Mouse (Mus musculus): ENCODE results near the gene Gria3. TPM values are rescaled to one million over a fixed set of nuclear protein-coding genes. Genes with fewer than 3 reads are reported as not detected.

Gene Gria3
- polyA plus RNA-seq, 1 experiment from 2014 or later = 4.1 TPM

DNA sequence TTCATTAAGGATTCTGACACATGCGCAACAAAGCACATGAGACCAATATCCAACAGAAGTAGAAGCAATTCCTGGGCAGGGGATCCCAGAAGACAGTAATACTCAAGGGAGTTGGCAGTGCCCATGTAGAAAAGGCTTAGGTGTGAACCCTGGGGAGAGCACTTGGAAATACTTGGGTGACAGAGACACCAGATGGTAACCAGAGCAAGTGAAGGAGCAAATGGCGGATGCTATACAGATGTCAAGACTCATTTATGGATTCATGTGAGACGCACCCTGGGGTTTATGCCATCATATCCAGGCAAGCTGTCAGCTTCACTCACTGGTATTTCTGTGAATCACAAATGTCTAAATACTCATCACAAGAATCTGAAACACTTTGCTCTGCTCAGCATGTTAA lies 187.0 kb downstream of the Gria3 start:
- WGBS = 95% methylated on average over 3 of the region's 3 CpGs
- Histone ChIP-seq H3K9me3 (no peaks in the 10 kb centered on the region), H3K4me3 (replicated peaks) (no peak overlapping the region), H3K9ac (no peak overlapping the region), H3K27ac (no peak overlapping the region), H3K36me3 (replicated peaks) (no peaks in the 10 kb centered on the region), H3K4me2 (no peak overlapping the region), H3K4me1 (no peaks in the 10 kb centered on the region), H3K27me3 (no peaks in the 10 kb centered on the region)
- no peak for ATAC-seq (ENCODE audit: low FRiP score)

DNA sequence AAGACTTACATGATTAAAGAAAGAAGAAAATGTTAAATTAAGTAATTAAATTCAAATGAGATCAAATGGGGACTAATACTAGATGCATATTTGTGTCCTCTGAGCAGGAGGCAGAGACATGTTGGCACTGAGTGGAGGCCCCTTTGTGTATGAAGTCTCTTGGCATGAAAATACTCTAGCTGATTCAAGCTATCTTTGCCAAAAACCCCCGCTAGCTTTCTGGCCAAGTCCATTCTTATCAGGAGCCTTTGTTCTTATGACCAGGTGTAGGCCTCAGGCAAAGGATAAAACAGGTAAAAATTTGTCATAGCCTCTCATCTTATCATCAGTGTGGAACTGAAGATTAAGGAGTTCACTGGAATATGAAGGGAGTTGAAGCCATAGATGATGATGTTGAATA lies 206.5 kb downstream of the Gria3 start:
- WGBS = 90% methylated on average over 1 of the region's 1 CpGs
- H3K9ac ChIP-seq = no peak overlapping the region
- no peaks in the 10 kb centered on the region for H3K36me3 ChIP-seq (replicated peaks)
- H3K4me3 ChIP-seq (replicated peaks) = no peak overlapping the region
- no peak overlapping the region for H3K4me2 ChIP-seq
- H3K27me3 ChIP-seq = no peaks in the 10 kb centered on the region
- ATAC-seq (ENCODE audit: low FRiP score) = no peak
- no peaks in the 10 kb centered on the region for H3K9me3 ChIP-seq
- no peaks in the 10 kb centered on the region for H3K4me1 ChIP-seq
- H3K27ac ChIP-seq = no peak overlapping the region

DNA sequence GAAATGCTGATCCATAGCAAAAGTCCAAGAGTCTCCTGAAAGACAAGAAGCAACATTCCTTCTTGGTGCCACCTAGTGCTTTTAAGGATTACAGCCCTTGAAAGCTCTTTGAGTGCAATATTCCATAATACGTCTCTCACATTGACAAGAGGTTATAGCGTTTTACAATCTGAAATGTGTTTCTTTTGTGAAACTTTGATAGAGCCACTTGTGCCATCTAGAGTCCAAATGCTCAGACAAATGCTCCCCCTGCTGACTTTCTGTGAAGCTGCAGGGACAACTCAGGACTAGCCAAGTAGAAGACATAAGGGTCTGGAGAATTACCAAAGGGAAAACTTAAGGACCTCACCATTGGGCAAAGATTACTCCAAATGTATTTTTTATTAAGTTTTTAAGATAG lies 214.3 kb downstream of the Gria3 start:
- Histone ChIP-seq H3K36me3 (replicated peaks) (no peaks in the 10 kb centered on the region), H3K4me2 (no peak overlapping the region), H3K9ac (no peak overlapping the region), H3K27ac (no peak overlapping the region), H3K9me3 (no peaks in the 10 kb centered on the region), H3K4me1 (no peaks in the 10 kb centered on the region), H3K27me3 (no peaks in the 10 kb centered on the region), H3K4me3 (replicated peaks) (no peak overlapping the region)
- whole genome bisulfite sequencing = 44% methylated on average over 2 of the region's 2 CpGs
- ATAC-seq (ENCODE audit: low FRiP score) = no peak

DNA sequence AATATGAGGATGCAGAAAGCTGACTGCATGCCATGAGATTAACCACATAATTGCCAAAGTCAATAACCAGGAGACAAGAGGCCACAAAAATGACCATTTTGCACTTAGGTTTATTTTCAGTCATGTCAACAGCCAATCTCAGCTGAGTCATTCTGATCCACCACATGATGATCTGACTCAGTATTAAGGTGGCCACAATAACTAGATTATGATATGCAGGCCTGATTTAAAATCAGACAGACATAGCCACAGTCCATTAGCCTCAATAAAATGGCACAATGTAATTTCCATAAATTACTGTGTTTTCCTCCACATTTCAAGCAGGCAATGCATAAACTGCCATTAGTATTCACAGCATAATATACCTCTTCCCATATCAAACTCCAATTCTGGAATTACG lies 216.3 kb downstream of the Gria3 start:
- H3K27ac ChIP-seq = no peak overlapping the region
- H3K4me2 ChIP-seq = no peak overlapping the region
- H3K27me3 ChIP-seq = no peaks in the 10 kb centered on the region
- 92% methylated on average over 1 of the region's 1 CpGs for WGBS
- no peaks in the 10 kb centered on the region for H3K36me3 ChIP-seq (replicated peaks)
- H3K9me3 ChIP-seq = no peaks in the 10 kb centered on the region
- H3K9ac ChIP-seq = no peak overlapping the region
- H3K4me1 ChIP-seq = no peaks in the 10 kb centered on the region
- H3K4me3 ChIP-seq (replicated peaks) = no peak overlapping the region
- ATAC-seq (ENCODE audit: low FRiP score) = no peak

DNA sequence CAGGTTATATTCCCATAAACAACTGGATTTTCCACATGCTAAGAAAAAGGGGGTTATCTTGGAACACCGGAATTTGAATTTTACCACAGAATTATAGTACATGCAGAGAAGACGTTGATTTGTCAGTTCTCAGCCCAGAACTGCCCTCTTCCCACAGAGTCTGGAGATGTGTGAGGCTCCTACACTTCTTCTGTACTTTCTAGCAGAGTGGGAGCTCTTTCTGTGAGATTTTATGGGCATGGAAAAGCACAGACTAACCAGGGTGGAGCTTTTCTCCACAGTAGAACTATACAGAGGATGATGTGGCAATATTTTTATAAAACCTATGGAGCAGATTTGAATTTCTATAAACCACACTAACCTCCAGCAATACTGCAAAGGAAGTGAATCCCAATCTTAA lies 217.7 kb downstream of the Gria3 start:
- Histone ChIP-seq H3K9ac (no peak overlapping the region), H3K27me3 (no peaks in the 10 kb centered on the region), H3K4me1 (no peaks in the 10 kb centered on the region), H3K9me3 (no peaks in the 10 kb centered on the region), H3K27ac (no peak overlapping the region), H3K4me3 (replicated peaks) (no peak overlapping the region), H3K4me2 (no peak overlapping the region), H3K36me3 (replicated peaks) (no peaks in the 10 kb centered on the region)
- 87% methylated on average over 2 of the region's 2 CpGs for WGBS
- ATAC-seq (ENCODE audit: low FRiP score) = no peak

DNA sequence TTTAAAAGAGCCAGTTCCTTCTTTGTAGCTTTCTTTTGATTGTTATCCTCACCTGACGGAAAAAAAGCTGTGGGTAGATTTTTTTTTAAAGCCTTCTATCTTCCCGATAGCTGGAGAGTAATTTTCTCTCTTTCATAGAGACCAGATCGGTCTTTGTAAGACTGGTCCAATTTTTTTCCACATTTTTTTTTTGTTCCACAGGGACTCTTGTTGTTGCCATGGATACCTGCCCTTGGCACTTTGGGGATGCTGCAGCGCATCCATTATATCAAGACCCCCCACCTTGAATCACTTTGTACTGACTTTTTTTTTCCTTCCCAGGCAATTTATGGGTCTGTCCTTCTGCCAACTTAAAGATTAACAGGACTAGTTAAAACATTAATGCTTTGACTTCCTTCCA lies 232.9 kb downstream of the Gria3 start:
- Histone ChIP-seq H3K9me3 (no peaks in the 10 kb centered on the region), H3K27me3 (no peaks in the 10 kb centered on the region), H3K4me1 (no peaks in the 10 kb centered on the region), H3K27ac (no peak overlapping the region), H3K36me3 (replicated peaks) (no peaks in the 10 kb centered on the region), H3K4me3 (replicated peaks) (no peak overlapping the region), H3K4me2 (no peak overlapping the region), H3K9ac (no peak overlapping the region)
- no peak for ATAC-seq (ENCODE audit: low FRiP score)
- WGBS = 48% methylated on average over 4 of the region's 4 CpGs

DNA sequence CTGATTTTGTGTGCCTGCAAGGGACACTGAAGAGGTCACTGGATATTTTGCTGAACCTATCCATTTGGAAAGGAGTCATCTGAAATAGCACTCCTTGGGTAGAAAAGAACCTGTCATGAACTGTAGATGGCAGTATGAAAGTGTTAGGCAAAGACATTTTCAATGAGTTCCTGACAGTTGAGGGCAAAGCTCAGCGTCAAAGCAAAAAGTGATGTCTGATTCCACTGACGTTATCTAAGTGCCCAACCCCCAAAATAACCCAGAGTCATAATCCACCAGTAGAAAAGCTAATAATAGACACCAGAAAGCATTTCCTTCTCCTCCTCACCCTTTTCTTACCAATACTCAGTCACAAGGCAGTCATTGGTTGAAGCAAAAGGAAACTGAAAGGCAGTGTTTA lies 244.3 kb downstream of the Gria3 start:
- no peak overlapping the region for H3K4me3 ChIP-seq (replicated peaks)
- H3K27me3 ChIP-seq = no peaks in the 10 kb centered on the region
- no peaks in the 10 kb centered on the region for H3K9me3 ChIP-seq
- WGBS = 59% methylated on average over 2 of the region's 2 CpGs
- no peaks in the 10 kb centered on the region for H3K36me3 ChIP-seq (replicated peaks)
- no peak overlapping the region for H3K9ac ChIP-seq
- H3K4me2 ChIP-seq = no peak overlapping the region
- no peak for ATAC-seq (ENCODE audit: low FRiP score)
- no peak overlapping the region for H3K27ac ChIP-seq
- H3K4me1 ChIP-seq = no peaks in the 10 kb centered on the region

DNA sequence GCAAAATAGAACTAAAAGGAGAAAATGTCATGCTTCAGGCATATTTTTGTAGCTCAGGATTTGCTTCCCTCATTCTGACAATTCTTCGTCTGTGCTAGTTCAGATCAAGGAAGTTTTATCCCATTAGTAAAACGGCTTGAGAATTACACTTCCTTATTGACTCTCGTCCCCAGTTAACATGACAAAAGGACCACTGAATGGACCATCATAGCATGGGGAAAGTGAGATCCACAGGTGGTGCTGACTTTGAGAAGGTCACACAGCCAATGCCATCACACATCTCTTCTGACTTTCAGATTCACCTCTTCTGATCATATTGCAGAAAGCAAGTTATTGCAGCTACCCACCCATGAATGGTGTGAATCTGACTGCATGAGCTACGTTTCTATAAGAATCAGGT lies 257.1 kb downstream of the Gria3 start:
- no peak overlapping the region for H3K4me3 ChIP-seq (replicated peaks)
- H3K27ac ChIP-seq = no peak overlapping the region
- no peaks in the 10 kb centered on the region for H3K4me1 ChIP-seq
- 50% methylated on average over 4 of the region's 4 CpGs for WGBS
- ATAC-seq (ENCODE audit: low FRiP score) = no peak
- no peaks in the 10 kb centered on the region for H3K36me3 ChIP-seq (replicated peaks)
- no peak overlapping the region for H3K9ac ChIP-seq
- H3K9me3 ChIP-seq = no peaks in the 10 kb centered on the region
- H3K27me3 ChIP-seq = no peaks in the 10 kb centered on the region
- no peak overlapping the region for H3K4me2 ChIP-seq

DNA sequence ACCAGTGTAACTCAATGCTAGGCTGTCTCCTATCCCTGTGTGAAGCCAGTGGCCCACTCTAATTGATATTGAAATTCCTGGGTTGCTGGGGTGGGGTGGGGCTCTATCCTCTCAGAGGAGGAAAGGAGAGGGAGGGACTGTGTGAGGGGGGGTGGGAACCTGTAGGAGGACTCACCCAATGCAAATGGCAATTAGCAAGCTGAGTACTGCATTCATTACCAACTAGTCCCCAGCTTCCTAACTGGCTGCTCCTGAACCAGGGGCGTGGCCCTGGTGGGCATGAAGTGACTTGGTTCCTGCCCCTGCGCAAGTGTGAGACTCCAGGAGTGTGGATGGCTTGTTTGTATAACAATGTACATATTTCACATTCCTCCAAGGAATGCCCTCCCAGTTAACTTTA lies 288.2 kb downstream of the Gria3 start:
- 50% methylated on average over 2 of the region's 2 CpGs for WGBS
- Histone ChIP-seq H3K4me3 (replicated peaks) (no peak overlapping the region), H3K4me1 (no peaks in the 10 kb centered on the region), H3K9ac (no peak overlapping the region), H3K27me3 (no peaks in the 10 kb centered on the region), H3K9me3 (no peaks in the 10 kb centered on the region), H3K27ac (no peak overlapping the region), H3K4me2 (no peak overlapping the region), H3K36me3 (replicated peaks) (no peaks in the 10 kb centered on the region)
- ATAC-seq (ENCODE audit: low FRiP score) = no peak

DNA sequence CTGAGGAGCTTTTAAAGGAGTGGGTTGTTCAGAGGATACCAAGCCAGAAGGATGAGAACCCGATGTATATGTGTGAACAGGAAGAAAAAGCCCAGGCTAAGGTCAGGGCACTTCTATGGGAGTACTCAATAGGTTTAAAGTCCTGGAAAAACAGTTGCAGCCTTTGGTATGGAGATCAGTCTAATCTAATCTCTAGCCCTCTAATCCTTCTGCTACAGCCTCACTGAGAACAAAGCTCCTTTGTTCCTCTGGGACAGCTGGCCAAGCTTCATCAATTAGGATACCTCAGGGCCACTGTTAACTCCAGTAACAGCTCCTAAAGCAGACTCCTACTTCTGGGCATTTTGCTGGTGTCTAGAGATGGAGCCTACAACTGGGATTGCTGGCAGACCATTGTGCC lies 291.4 kb downstream of the Gria3 start:
- Histone ChIP-seq H3K27me3 (no peaks in the 10 kb centered on the region), H3K4me3 (replicated peaks) (no peak overlapping the region), H3K9me3 (no peaks in the 10 kb centered on the region), H3K4me1 (no peaks in the 10 kb centered on the region), H3K9ac (no peak overlapping the region), H3K4me2 (no peak overlapping the region), H3K36me3 (replicated peaks) (no peaks in the 10 kb centered on the region), H3K27ac (no peak overlapping the region)
- no peak for ATAC-seq (ENCODE audit: low FRiP score)
- 27% methylated on average over 1 of the region's 1 CpGs for WGBS

Small RNA genes lying within 50 kb of the gene (microRNA-seq; reads per million reads assigned to microRNA genes)
- gene Gm22413 = not detected

All from forebrain, embryonic 12.5 days (tissue).